Mouse (Mus musculus): ENCODE measurements around the gene Adra2b.

Gene Adra2b

GRCm38 (mm10) chr2:127362459-127363281 lies at the start of gene Adra2b:
Adra2b (plus strand) TSS chr2:127363208.
- peak; percentile 95 to 96 for DNase-seq

- DNase-seq, result no peak
Observed at GRCm38 (mm10) chr2:127313878-127314277, 49.1 kb upstream of the Adra2b start.

GRCm38 (mm10) chr2:127314467-127315154 lies 48.4 kb upstream of the Adra2b start:
- DNase-seq, result no peak

GRCm38 (mm10) chr2:127315155-127315470 lies 47.9 kb upstream of the Adra2b start:
- no peak for DNase-seq

- DNase-seq, result no peak
Observed at GRCm38 (mm10) chr2:127316431-127316830, 46.6 kb upstream of the Adra2b start.

- DNase-seq, result no peak
Observed at GRCm38 (mm10) chr2:127318136-127318535, 44.9 kb upstream of the Adra2b start.

- no peak for DNase-seq
Observed at GRCm38 (mm10) chr2:127319071-127319470, 43.9 kb upstream of the Adra2b start.

- no peak for DNase-seq
Observed at GRCm38 (mm10) chr2:127322671-127323285, 40.2 kb upstream of the Adra2b start.

- DNase-seq, result no peak
Observed at GRCm38 (mm10) chr2:127323667-127324066, 39.3 kb upstream of the Adra2b start.

GRCm38 (mm10) chr2:127324456-127324855 lies 38.6 kb upstream of the Adra2b start:
- no peak for DNase-seq

- peak in 1 of 2 experiments; percentile 50 for DNase-seq
Observed at GRCm38 (mm10) chr2:127328090-127328851, 34.7 kb upstream of the Adra2b start.

GRCm38 (mm10) chr2:127332807-127333570 lies 30.0 kb upstream of the Adra2b start:
- no peak for DNase-seq

- DNase-seq, result peak; percentile 24 to 40
Observed at GRCm38 (mm10) chr2:127333945-127334603, 28.9 kb upstream of the Adra2b start.

GRCm38 (mm10) chr2:127335078-127335541 lies 27.9 kb upstream of the Adra2b start:
- DNase-seq, result no peak

GRCm38 (mm10) chr2:127335767-127336496 lies 27.1 kb upstream of the Adra2b start, which contains the start of gene Dusp2:
Dusp2 (plus strand) TSS chr2:127336159.
- DNase-seq, result peak; percentile 80 to 93

GRCm38 (mm10) chr2:127336497-127336832 lies 26.5 kb upstream of the Adra2b start:
- peak; percentile 16 to 41 for DNase-seq

GRCm38 (mm10) chr2:127336885-127337284 lies 26.1 kb upstream of the Adra2b start:
- DNase-seq, result no peak

GRCm38 (mm10) chr2:127337531-127337930 lies 25.5 kb upstream of the Adra2b start:
- DNase-seq, result no peak

GRCm38 (mm10) chr2:127338012-127338411 lies 25.0 kb upstream of the Adra2b start:
- DNase-seq, result no peak

- no peak for DNase-seq
Observed at GRCm38 (mm10) chr2:127338416-127338815, 24.6 kb upstream of the Adra2b start, which contains the start of gene Astl. Astl (plus strand) TSS chr2:127338639.

GRCm38 (mm10) chr2:127338833-127339232 lies 24.2 kb upstream of the Adra2b start:
- DNase-seq, result no peak
